Mouse (Mus musculus) embryonic fibroblast, embryonic 13.5 days (primary cell): ENCODE data around the gene Hmx1. TPM values are rescaled to one million over a fixed set of nuclear protein-coding genes. Genes with fewer than 3 reads are reported as not detected.

Experiments
- H3K27ac ChIP-seq: 2 replicates; pipeline ENCODE4 v1.5.1; 2012; ENCODE audit warnings: low read length, control low read depth, inconsistent platforms; ENCODE audit not compliant: insufficient read depth
- H3K4me1 ChIP-seq: 2 replicates; pipeline ENCODE4 v1.6.1; 2011; ENCODE audit warnings: low read length; ENCODE audit not compliant: control insufficient read depth, insufficient read depth
- H3K4me3 ChIP-seq: 2 replicates; pipeline ENCODE4 v1.5.1; 2011; ENCODE audit warnings: mild to moderate bottlenecking, control low read depth, low read length; ENCODE audit not compliant: insufficient read depth
- CTCF ChIP-seq: IDR thresholded peaks from 2 replicates; pipeline ENCODE4 v1.5.1; 2011; ENCODE audit warnings: mild to moderate bottlenecking, control low read depth, low read length, moderate library complexity, borderline replicate concordance; ENCODE audit not compliant: insufficient read depth
- POLR2A ChIP-seq: IDR thresholded peaks from 2 replicates; pipeline ENCODE4 v1.6.1; 2011; ENCODE audit warnings: low read depth, mild to moderate bottlenecking, control low read depth, low read length, moderate library complexity
- polyA plus RNA-seq: library from polyadenylated mRNA; stranded (reverse); fragments of >200 nt; gene quantifications from 2 replicates; pipeline ENCODE4 v1.2.4, GENCODE M21; 2011; ENCODE audit warnings: low read depth; ENCODE audit not compliant: missing spikeins, insufficient read length

Hmx1 gene
- 0.91 TPM in 1 of 2 replicates, not detected in the other for polyA plus RNA-seq

- Histone ChIP-seq H3K4me1 (no peaks in the 10 kb centered on the region), H3K4me3 (no peak within 1 kb of the TSS; the same call in 1 of the 2 replicates), H3K27ac (no peak within 1 kb of the TSS)
- no peak for TF ChIP-seq CTCF
- no peak for TF ChIP-seq POLR2A
These were observed at the start of gene Hmx1 for GRCm38 (mm10) chr5:35388491-35389111. Hmx1 (plus strand) TSS chr5:35389108.

GRCm38 (mm10) chr5:35345084-35345483, 43.8 kb upstream of the Hmx1 start:
- TF ChIP-seq CTCF (no peak), POLR2A (no peak)
- Histone ChIP-seq H3K4me3 (no peak overlapping the region), H3K27ac (no peak overlapping the region), H3K4me1 (no peaks in the 10 kb centered on the region)

GRCm38 (mm10) chr5:35348794-35349193, 40.1 kb upstream of the Hmx1 start:
- TF ChIP-seq CTCF (peak; percentile 48; the same call in 1 of the 2 replicates), POLR2A (no peak)
- Histone ChIP-seq H3K27ac (no peak overlapping the region), H3K4me1 (no peaks in the 10 kb centered on the region), H3K4me3 (no peak overlapping the region)

- Histone ChIP-seq H3K27ac (no peak overlapping the region), H3K4me1 (no peaks in the 10 kb centered on the region), H3K4me3 (no peak overlapping the region)
- no peak for TF ChIP-seq CTCF
- TF ChIP-seq POLR2A, result no peak
These were observed 31.1 kb upstream of the Hmx1 start for GRCm38 (mm10) chr5:35357544-35358440.

GRCm38 (mm10) chr5:35361570-35362284, 27.2 kb upstream of the Hmx1 start:
- H3K4me3 ChIP-seq, result no peak overlapping the region
- no peak overlapping the region for H3K27ac ChIP-seq
- H3K4me1 ChIP-seq, result no peaks in the 10 kb centered on the region
- no peak for TF ChIP-seq POLR2A
- peak; percentile 86 for TF ChIP-seq CTCF

- no peak overlapping the region for H3K27ac ChIP-seq
- no peak overlapping the region for H3K4me3 ChIP-seq
- TF ChIP-seq CTCF (no peak), POLR2A (no peak)
- H3K4me1 ChIP-seq, result no peaks in the 10 kb centered on the region
These were observed 22.5 kb upstream of the Hmx1 start for GRCm38 (mm10) chr5:35366241-35367032.

GRCm38 (mm10) chr5:35368916-35369315, 20.0 kb upstream of the Hmx1 start:
- Histone ChIP-seq H3K4me1 (no peaks in the 10 kb centered on the region), H3K27ac (no peak overlapping the region), H3K4me3 (no peak overlapping the region)
- TF ChIP-seq CTCF, result no peak
- TF ChIP-seq POLR2A, result no peak

GRCm38 (mm10) chr5:35379066-35379465, 9.8 kb upstream of the Hmx1 start:
- H3K4me3 ChIP-seq, result no peak overlapping the region
- H3K27ac ChIP-seq, result no peak overlapping the region
- H3K4me1 ChIP-seq, result no peaks in the 10 kb centered on the region
- no peak for TF ChIP-seq POLR2A
- no peak for TF ChIP-seq CTCF

- H3K4me1 ChIP-seq, result no peaks in the 10 kb centered on the region
- no peak overlapping the region for H3K4me3 ChIP-seq
- H3K27ac ChIP-seq, result no peak overlapping the region
- TF ChIP-seq CTCF (peak; percentile 36; the same call in 1 of the 2 replicates), POLR2A (no peak)
These were observed 9.1 kb upstream of the Hmx1 start for GRCm38 (mm10) chr5:35379815-35380214.
